Mouse (Mus musculus): ENCODE data around the gene Phldb2. TPM values are rescaled to one million over a fixed set of nuclear protein-coding genes. Genes with fewer than 3 reads are reported as not detected.

Phldb2 gene
- total RNA-seq, 2 experiments from 2014 or later = 7.0 to 9.7 TPM

DNA sequence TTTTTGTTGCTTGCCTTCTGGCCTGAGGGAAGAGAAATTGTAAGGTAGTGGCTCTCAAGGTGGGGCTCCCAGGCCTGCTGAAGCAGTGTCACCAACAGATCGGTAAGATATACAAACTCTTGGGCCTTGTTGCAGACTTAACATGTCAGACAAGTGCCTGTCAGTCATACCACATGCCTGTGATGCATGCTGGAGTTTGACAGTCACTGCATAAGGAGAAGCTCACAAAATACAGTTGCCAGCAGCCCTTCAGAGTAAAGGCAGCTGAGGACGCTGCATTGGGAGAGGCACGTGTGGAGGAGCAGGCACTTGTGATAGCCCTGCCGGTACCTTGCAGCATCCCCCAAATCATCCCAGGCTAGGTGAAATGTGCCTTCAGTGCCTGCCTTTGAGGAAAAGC, 235.1 kb downstream of the Phldb2 start:
- DNase-seq (ENCODE audit: low spot score in 2 of 2) = no peak
- intact Hi-C loops (cut with DNase I) = no loop called here

DNA sequence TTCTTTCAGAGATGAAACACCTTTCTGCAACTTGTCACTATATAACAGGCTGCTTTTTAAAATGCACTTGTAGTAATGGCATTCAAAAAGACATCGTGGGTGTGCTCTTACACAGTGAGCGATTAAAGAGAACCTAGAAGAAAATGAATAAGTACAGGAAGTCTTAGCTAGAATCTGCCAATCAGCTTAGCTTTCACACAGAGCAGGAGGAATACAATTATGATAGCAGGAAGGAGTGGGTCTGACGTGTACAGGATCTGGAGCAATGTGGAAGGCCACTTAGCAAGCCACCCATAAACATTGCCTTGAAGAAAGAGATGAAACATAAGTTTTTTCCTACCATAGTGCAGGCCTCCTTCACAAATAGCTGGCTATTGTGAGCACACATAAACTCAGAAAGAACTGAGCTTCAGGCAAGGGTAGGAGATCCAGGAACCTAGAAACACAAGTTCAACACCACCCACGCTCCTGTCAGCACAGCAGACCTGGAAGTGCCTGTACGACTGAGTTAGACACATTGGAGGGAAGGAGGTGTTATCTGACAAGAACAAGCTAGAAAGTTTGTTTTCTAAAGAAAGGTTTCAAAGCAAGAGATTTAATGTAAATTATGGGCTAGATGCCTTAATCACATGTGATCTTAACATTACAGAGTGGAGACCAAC, 238.8 kb downstream of the Phldb2 start:
- intact Hi-C loops (cut with DNase I) = no loop called here

GRCm38 (mm10) chr16:45713878-45714277, 239.5 kb downstream of the Phldb2 start:
- intact Hi-C loops (cut with DNase I) = no loop called here
- no peak for DNase-seq (ENCODE audit: low spot score in 2 of 2)

More for the DNA sequence above, 238.8 kb downstream of the Phldb2 start:
- DNase-seq (ENCODE audit: low spot score in 2 of 2) = peak in 1 of 2 experiments; percentile 51

GRCm38 (mm10) chr16:45713261-45713660, 240.1 kb downstream of the Phldb2 start:
- intact Hi-C loops (cut with DNase I) = no loop called here
- no peak for DNase-seq (ENCODE audit: low spot score in 2 of 2)

DNA sequence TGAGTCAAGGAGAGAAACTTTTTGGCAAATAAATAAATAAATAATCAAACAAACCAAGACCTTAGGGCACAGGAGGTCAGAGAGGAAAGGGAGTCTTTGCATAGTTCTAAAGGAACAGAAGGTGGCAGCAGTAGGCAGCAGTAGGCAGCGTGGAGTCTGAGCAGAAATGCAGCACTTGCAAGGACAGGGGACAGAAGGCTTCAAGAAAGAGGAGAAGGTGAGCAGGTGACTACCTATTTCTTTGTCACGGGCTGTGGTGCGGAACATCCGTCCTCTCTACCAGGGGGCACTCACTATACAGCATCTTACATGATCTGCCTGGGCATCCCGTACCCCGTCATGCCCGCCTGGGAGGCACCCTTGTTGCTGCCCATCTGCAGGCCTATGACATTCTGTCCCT, 242.1 kb downstream of the Phldb2 start:
- intact Hi-C loops (cut with DNase I) = no loop called here

GRCm38 (mm10) chr16:45699301-45699700, 254.1 kb downstream of the Phldb2 start:
- DNase-seq (ENCODE audit: low spot score in 2 of 2) = no peak
- intact Hi-C loops (cut with DNase I) = no loop called here

More for the DNA sequence above, 242.1 kb downstream of the Phldb2 start:
- DNase-seq (ENCODE audit: low spot score in 2 of 2) = no peak

- intact Hi-C loops (cut with DNase I) = no loop called here
- no peak for DNase-seq (ENCODE audit: low spot score in 2 of 2)
Observed at GRCm38 (mm10) chr16:45697996-45698395, 255.4 kb downstream of the Phldb2 start.

Other genes starting within 250 kb of the Phldb2 start
- gene Tagln3, start 229.0 kb downstream of the Phldb2 start, total RNA-seq (2021) = 100 to 1,000 TPM; 302 to 304 TPM
- gene Abhd10, start 210.6 kb downstream of the Phldb2 start, total RNA-seq (2021) = 10 to 100 TPM; 20.1 to 22.5 TPM
- gene Plcxd2, start 56.6 kb upstream of the Phldb2 start, total RNA-seq (2021) = 100 to 1,000 TPM in 1 of 2 experiments, 10 to 100 TPM in 1; 91.7 to 112 TPM
- gene Cd96, start 166.7 kb upstream of the Phldb2 start, total RNA-seq (2021) = not detected
- gene Gm4737, start 201.5 kb upstream of the Phldb2 start, total RNA-seq (2021) = 10 to 100 TPM; 10.9 to 11.0 TPM